Mouse (Mus musculus): ENCODE measurements around the gene Hist1h2bq. TPM values are rescaled to one million over a fixed set of nuclear protein-coding genes. Genes with fewer than 3 reads are reported as not detected.
"Not testable (repeated sequence)": the region's sequence is repeated elsewhere in the genome, so short reads cannot be mapped to it uniquely, and the experiment has no call there.

The Hist1h2bq gene
- polyA plus RNA-seq, 1 experiment from 2014 or later: 17.8 TPM

- peak within 1 kb of the TSS; percentile 7; the same call in 1 of the 2 replicates for H3K4me2 ChIP-seq (replicated peaks; ENCODE audit: low read depth, low read length)
- H3K36me3 ChIP-seq (ENCODE audit: control insufficient read depth, insufficient read depth, low read length); H3K9ac ChIP-seq (ENCODE audit: low read depth, low read length); H3K9me3 ChIP-seq (ENCODE audit: control insufficient read depth, low read length); H3K27me3 ChIP-seq (ENCODE audit: control insufficient read depth, insufficient read depth, low read length); DNase-seq (ENCODE audit: low spot score); H3K27ac ChIP-seq (ENCODE audit: low read depth, low read length); H3K4me1 ChIP-seq (replicated peaks; ENCODE audit: control insufficient read depth, insufficient read depth, low read length): not testable (repeated sequence)
- whole genome bisulfite sequencing: 0% methylated on average over 18 of the region's 58 CpGs
- peak; percentile 86 for ATAC-seq (ENCODE audit: low FRiP score)
- H3K4me3 ChIP-seq (ENCODE audit: low read depth, low read length): 0 out of 2 replicates have a peak within 1 kb of the TSS, but pooled peaks have one; percentile 12
Measured at GRCm38 (mm10) chr13:21831418-21832394, 21.7 kb upstream of the Hist1h2bq start, which contains the start of gene Hist1h4n. Gene Hist1h4n, minus strand, starts transcription at chr13:21832196.

- H3K27ac ChIP-seq (ENCODE audit: low read depth, low read length): no peak overlapping the region
- H3K4me3 ChIP-seq (ENCODE audit: low read depth, low read length): no peak overlapping the region
- no peaks in the 10 kb centered on the region for H3K36me3 ChIP-seq (ENCODE audit: control insufficient read depth, insufficient read depth, low read length)
- H3K9ac ChIP-seq (ENCODE audit: low read depth, low read length): no peak overlapping the region
- H3K4me1 ChIP-seq (replicated peaks; ENCODE audit: control insufficient read depth, insufficient read depth, low read length): no peaks in the 10 kb centered on the region
- H3K4me2 ChIP-seq (replicated peaks; ENCODE audit: low read depth, low read length): no peak overlapping the region
- ATAC-seq (ENCODE audit: low FRiP score) (no peak), DNase-seq (ENCODE audit: low spot score) (no peak)
- no peaks in the 10 kb centered on the region for H3K27me3 ChIP-seq (ENCODE audit: control insufficient read depth, insufficient read depth, low read length)
- 87% methylated on average over 10 of the region's 10 CpGs for WGBS
- no peaks in the 10 kb centered on the region for H3K9me3 ChIP-seq (ENCODE audit: control insufficient read depth, low read length)
Measured at GRCm38 (mm10) chr13:21830344-21830743, 20.3 kb upstream of the Hist1h2bq start.

- Histone ChIP-seq H3K4me1 (replicated peaks; ENCODE audit: control insufficient read depth, insufficient read depth, low read length) (no peaks in the 10 kb centered on the region), H3K4me2 (replicated peaks; ENCODE audit: low read depth, low read length) (no peak overlapping the region), H3K9ac (ENCODE audit: low read depth, low read length) (no peak overlapping the region), H3K9me3 (ENCODE audit: control insufficient read depth, low read length) (no peaks in the 10 kb centered on the region), H3K27me3 (ENCODE audit: control insufficient read depth, insufficient read depth, low read length) (no peaks in the 10 kb centered on the region), H3K4me3 (ENCODE audit: low read depth, low read length) (no peak overlapping the region), H3K27ac (ENCODE audit: low read depth, low read length) (no peak overlapping the region), H3K36me3 (ENCODE audit: control insufficient read depth, insufficient read depth, low read length) (no peaks in the 10 kb centered on the region)
- no peak for DNase-seq (ENCODE audit: low spot score)
- WGBS: 94% methylated on average over 3 of the region's 3 CpGs
- ATAC-seq (ENCODE audit: low FRiP score): no peak
Measured at GRCm38 (mm10) chr13:21828511-21828910, 18.5 kb upstream of the Hist1h2bq start.

GRCm38 (mm10) chr13:21820082-21820890 lies 10.3 kb upstream of the Hist1h2bq start:
- 76% methylated on average over 6 of the region's 16 CpGs for WGBS
- not testable (repeated sequence) for H3K36me3 ChIP-seq (ENCODE audit: control insufficient read depth, insufficient read depth, low read length); H3K4me2 ChIP-seq (replicated peaks; ENCODE audit: low read depth, low read length); ATAC-seq (ENCODE audit: low FRiP score); DNase-seq (ENCODE audit: low spot score); H3K9ac ChIP-seq (ENCODE audit: low read depth, low read length); H3K27me3 ChIP-seq (ENCODE audit: control insufficient read depth, insufficient read depth, low read length); H3K4me1 ChIP-seq (replicated peaks; ENCODE audit: control insufficient read depth, insufficient read depth, low read length); H3K4me3 ChIP-seq (ENCODE audit: low read depth, low read length); H3K27ac ChIP-seq (ENCODE audit: low read depth, low read length); H3K9me3 ChIP-seq (ENCODE audit: control insufficient read depth, low read length)

GRCm38 (mm10) chr13:21812092-21812491 lies 2.1 kb upstream of the Hist1h2bq start:
- H3K36me3 ChIP-seq (ENCODE audit: control insufficient read depth, insufficient read depth, low read length); DNase-seq (ENCODE audit: low spot score); H3K9ac ChIP-seq (ENCODE audit: low read depth, low read length); H3K9me3 ChIP-seq (ENCODE audit: control insufficient read depth, low read length); H3K27me3 ChIP-seq (ENCODE audit: control insufficient read depth, insufficient read depth, low read length); H3K4me3 ChIP-seq (ENCODE audit: low read depth, low read length); H3K27ac ChIP-seq (ENCODE audit: low read depth, low read length); H3K4me1 ChIP-seq (replicated peaks; ENCODE audit: control insufficient read depth, insufficient read depth, low read length): not testable (repeated sequence)
- WGBS: under 1% methylated on average over 14 of the region's 14 CpGs
- H3K4me2 ChIP-seq (replicated peaks; ENCODE audit: low read depth, low read length): peak overlapping the region; percentile 11; the same call in 1 of the 2 replicates
- peak; percentile 66 for ATAC-seq (ENCODE audit: low FRiP score)

GRCm38 (mm10) chr13:21811539-21811938 lies 1.5 kb upstream of the Hist1h2bq start, which contains the start of gene Hist1h4m:
Gene Hist1h4m, plus strand, starts transcription at chr13:21811746.
- not testable (repeated sequence) for H3K27me3 ChIP-seq (ENCODE audit: control insufficient read depth, insufficient read depth, low read length); H3K9ac ChIP-seq (ENCODE audit: low read depth, low read length); H3K27ac ChIP-seq (ENCODE audit: low read depth, low read length); H3K9me3 ChIP-seq (ENCODE audit: control insufficient read depth, low read length); H3K36me3 ChIP-seq (ENCODE audit: control insufficient read depth, insufficient read depth, low read length); DNase-seq (ENCODE audit: low spot score); H3K4me1 ChIP-seq (replicated peaks; ENCODE audit: control insufficient read depth, insufficient read depth, low read length); H3K4me3 ChIP-seq (ENCODE audit: low read depth, low read length)
- no CpG with 5 or more reads among the region's 24 CpGs for WGBS
- ATAC-seq (ENCODE audit: low FRiP score): peak; percentile 54
- peak within 1 kb of the TSS; percentile 11; the same call in 1 of the 2 replicates for H3K4me2 ChIP-seq (replicated peaks; ENCODE audit: low read depth, low read length)

GRCm38 (mm10) chr13:21811074-21811473 lies 1.1 kb upstream of the Hist1h2bq start:
- WGBS: no CpG with 5 or more reads among the region's 8 CpGs
- H3K4me2 ChIP-seq (replicated peaks; ENCODE audit: low read depth, low read length): not testable (repeated sequence)

GRCm38 (mm10) chr13:21803058-21803457 lies 6.9 kb downstream of the Hist1h2bq start:
- peak; percentile 75 for ATAC-seq (ENCODE audit: low FRiP score)
- WGBS: no CpG with 5 or more reads among the region's 4 CpGs
- H3K4me3 ChIP-seq (ENCODE audit: low read depth, low read length); H3K27me3 ChIP-seq (ENCODE audit: control insufficient read depth, insufficient read depth, low read length); H3K27ac ChIP-seq (ENCODE audit: low read depth, low read length); H3K4me1 ChIP-seq (replicated peaks; ENCODE audit: control insufficient read depth, insufficient read depth, low read length); H3K9me3 ChIP-seq (ENCODE audit: control insufficient read depth, low read length); DNase-seq (ENCODE audit: low spot score); H3K4me2 ChIP-seq (replicated peaks; ENCODE audit: low read depth, low read length); H3K9ac ChIP-seq (ENCODE audit: low read depth, low read length); H3K36me3 ChIP-seq (ENCODE audit: control insufficient read depth, insufficient read depth, low read length): not testable (repeated sequence)

More at GRCm38 (mm10) chr13:21811074-21811473, 1.1 kb upstream of the Hist1h2bq start:
- H3K9me3 ChIP-seq (ENCODE audit: control insufficient read depth, low read length); H3K4me1 ChIP-seq (replicated peaks; ENCODE audit: control insufficient read depth, insufficient read depth, low read length); H3K4me3 ChIP-seq (ENCODE audit: low read depth, low read length); H3K27ac ChIP-seq (ENCODE audit: low read depth, low read length); H3K36me3 ChIP-seq (ENCODE audit: control insufficient read depth, insufficient read depth, low read length); H3K9ac ChIP-seq (ENCODE audit: low read depth, low read length); H3K27me3 ChIP-seq (ENCODE audit: control insufficient read depth, insufficient read depth, low read length); DNase-seq (ENCODE audit: low spot score): not testable (repeated sequence)
- ATAC-seq (ENCODE audit: low FRiP score): peak; percentile 48

All from hindbrain, embryonic 11.5 days (tissue).